Mouse (Mus musculus) neural tube, embryonic 12.5 days (tissue): ENCODE data around the gene Iqce. TPM values are rescaled to one million over a fixed set of nuclear protein-coding genes. Genes with fewer than 3 reads are reported as not detected.

ENCODE experiments used
- ATAC-seq: fragments of 200-750 bp; cut with Nextera tagmentation; 2 replicates; pipeline ENCODE4 v1.8.0; 2017; ENCODE audit warnings: low read depth, mild to moderate bottlenecking, moderate TSS enrichment, moderate library complexity; ENCODE audit not compliant: low FRiP score
- H3K27ac ChIP-seq: fragments of 300-500 bp; sonication (generic); 2 replicates; pipeline ENCODE4 v1.5.1; 2016
- H3K27me3 ChIP-seq: fragments of 300-500 bp; sonication (generic); replicated peaks from 2 replicates; pipeline ENCODE4 v1.6.1; 2016; ENCODE audit warnings: mild to moderate bottlenecking
- H3K36me3 ChIP-seq: fragments of 300-500 bp; sonication (generic); 2 replicates; pipeline ENCODE4 v1.6.1; 2016; ENCODE audit warnings: mild to moderate bottlenecking
- H3K4me1 ChIP-seq: fragments of 300-500 bp; sonication (generic); 2 replicates; pipeline ENCODE4 v1.6.1; 2016
- H3K4me2 ChIP-seq: fragments of 300-500 bp; sonication (generic); replicated peaks from 2 replicates; pipeline ENCODE4 v1.6.1; 2016; ENCODE audit warnings: mild to moderate bottlenecking
- H3K4me3 ChIP-seq: fragments of 300-500 bp; sonication (generic); 2 replicates; pipeline ENCODE4 v1.5.1; 2016
- H3K9ac ChIP-seq: fragments of 300-500 bp; sonication (generic); 2 replicates; pipeline ENCODE4 v1.6.1; 2016; ENCODE audit warnings: mild to moderate bottlenecking
- H3K9me3 ChIP-seq: fragments of 300-500 bp; sonication (generic); 2 replicates; pipeline ENCODE4 v1.6.1; 2016; ENCODE audit warnings: mild to moderate bottlenecking
- WGBS: fragments of 180-500 bp; shearing (Covaris S2); methylation state at CpG from one replicate; pipeline ENCODE4 v1.1.7; 2016; 5-methylcytosine and 5-hydroxymethylcytosine counted together
- polyA plus RNA-seq: library from polyadenylated mRNA; unstranded; fragments of >200 nt; fragmentation: Nextera tagmentation; extraction: Ambion mirVana; gene quantifications from 2 replicates; pipeline ENCODE4 v1.2.1, GENCODE M21; 2016

The Iqce gene
- polyA plus RNA-seq, 1 experiment from 2014 or later = 29.5 TPM

- ATAC-seq = no peak
- H3K9me3 ChIP-seq = no peaks in the 10 kb centered on the region
- H3K27ac ChIP-seq = no peak overlapping the region; the same call in 1 of the 2 replicates
- H3K4me2 ChIP-seq = peak overlapping the region; percentile 86
- peak overlapping the region; percentile 30; the same call in 1 of the 2 replicates for H3K9ac ChIP-seq
- peaks cover 10% of the 10 kb centered on the region; the same call in 1 of the 2 replicates for H3K36me3 ChIP-seq
- H3K4me3 ChIP-seq = 0 out of 2 replicates have a peak overlapping the region, but pooled peaks have one; percentile 13
- H3K27me3 ChIP-seq = no peaks in the 10 kb centered on the region
- WGBS = 43% methylated on average over 17 of the region's 17 CpGs
- H3K4me1 ChIP-seq = peaks cover 24% of the 10 kb centered on the region
Measured at GRCm38 (mm10) chr5:140703480-140704377, 1.6 kb upstream of the Iqce start.

- H3K9me3 ChIP-seq = no peaks in the 10 kb centered on the region
- no peak for ATAC-seq
- H3K9ac ChIP-seq = 0 out of 2 replicates have a peak overlapping the region, but pooled peaks have one; percentile 9
- peaks cover 24% of the 10 kb centered on the region for H3K4me1 ChIP-seq
- WGBS = 68% methylated on average over 19 of the region's 19 CpGs
- H3K27ac ChIP-seq = 0 out of 2 replicates have a peak overlapping the region, but pooled peaks have one; percentile 20
- no peaks in the 10 kb centered on the region for H3K27me3 ChIP-seq
- peak overlapping the region; percentile 72; the same call in 1 of the 2 replicates for H3K4me3 ChIP-seq
- H3K4me2 ChIP-seq = peak overlapping the region; percentile 84
- peaks cover 19% of the 10 kb centered on the region for H3K36me3 ChIP-seq
Measured at GRCm38 (mm10) chr5:140702618-140703175, 519 bp upstream of the Iqce start.

DNA sequence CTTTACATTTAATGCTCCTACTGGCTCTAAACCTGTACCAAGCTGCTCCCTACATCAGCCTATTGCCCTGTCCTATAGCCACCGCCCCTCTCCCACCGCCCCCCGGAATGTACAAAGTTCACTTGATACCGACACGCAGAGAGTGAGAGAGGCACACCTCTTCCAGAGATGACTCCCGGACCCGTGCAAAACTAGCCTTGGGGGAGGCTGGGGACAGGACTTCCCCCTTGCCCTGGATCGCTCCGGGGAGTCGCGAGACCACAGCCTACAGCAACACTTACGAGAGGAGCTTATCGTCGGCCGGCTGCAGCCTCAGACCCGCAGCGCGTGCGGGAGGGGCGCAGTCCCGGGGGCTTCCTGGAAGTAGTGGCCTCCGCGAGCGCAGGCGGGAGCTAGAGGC is 517 bp downstream of the Iqce start:
- Histone ChIP-seq H3K36me3 (peaks cover 24% of the 10 kb centered on the region), H3K4me1 (peaks cover 24% of the 10 kb centered on the region), H3K4me3 (peak overlapping the region; percentile 72), H3K9me3 (no peaks in the 10 kb centered on the region), H3K4me2 (peak overlapping the region; percentile 84), H3K9ac (peak overlapping the region; percentile 81), H3K27me3 (no peaks in the 10 kb centered on the region), H3K27ac (peak overlapping the region; percentile 55)
- under 1% methylated on average over 25 of the region's 25 CpGs for WGBS
- ATAC-seq = peak; percentile 6

GRCm38 (mm10) chr5:140699776-140700175 is 2.4 kb downstream of the Iqce start:
- peaks cover 34% of the 10 kb centered on the region for H3K36me3 ChIP-seq
- H3K9ac ChIP-seq = no peak overlapping the region
- no peak overlapping the region for H3K27ac ChIP-seq
- 91% methylated on average over 9 of the region's 9 CpGs for WGBS
- peaks cover 15% of the 10 kb centered on the region for H3K4me1 ChIP-seq
- no peaks in the 10 kb centered on the region for H3K27me3 ChIP-seq
- no peaks in the 10 kb centered on the region for H3K9me3 ChIP-seq
- H3K4me2 ChIP-seq = no peak overlapping the region
- no peak for ATAC-seq
- no peak overlapping the region for H3K4me3 ChIP-seq

DNA sequence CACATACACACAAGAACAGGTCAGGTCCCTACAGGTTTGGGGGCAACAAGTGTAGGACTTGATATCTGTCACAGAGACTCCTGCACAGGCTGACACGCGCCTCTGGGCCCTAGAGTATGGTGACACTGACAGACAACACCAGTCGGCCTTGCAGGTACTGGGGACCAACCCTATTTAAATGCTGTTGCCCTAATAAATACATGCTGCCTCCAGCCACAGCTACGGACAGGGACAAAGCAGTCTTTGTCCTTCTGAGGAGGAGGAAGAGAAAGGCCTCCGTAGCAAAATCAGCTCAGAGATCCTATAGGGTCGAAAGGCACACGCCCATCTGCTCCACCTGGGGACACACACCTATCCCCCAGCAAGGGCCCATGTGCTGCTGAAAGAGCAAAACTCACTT is 6.2 kb downstream of the Iqce start:
- Histone ChIP-seq H3K9me3 (no peaks in the 10 kb centered on the region), H3K9ac (no peak overlapping the region), H3K4me2 (no peak overlapping the region), H3K4me1 (peaks cover under 1% of the 10 kb centered on the region), H3K27me3 (no peaks in the 10 kb centered on the region), H3K4me3 (no peak overlapping the region), H3K36me3 (peaks cover 58% of the 10 kb centered on the region), H3K27ac (no peak overlapping the region)
- 79% methylated on average over 7 of the region's 7 CpGs for WGBS
- ATAC-seq = no peak

DNA sequence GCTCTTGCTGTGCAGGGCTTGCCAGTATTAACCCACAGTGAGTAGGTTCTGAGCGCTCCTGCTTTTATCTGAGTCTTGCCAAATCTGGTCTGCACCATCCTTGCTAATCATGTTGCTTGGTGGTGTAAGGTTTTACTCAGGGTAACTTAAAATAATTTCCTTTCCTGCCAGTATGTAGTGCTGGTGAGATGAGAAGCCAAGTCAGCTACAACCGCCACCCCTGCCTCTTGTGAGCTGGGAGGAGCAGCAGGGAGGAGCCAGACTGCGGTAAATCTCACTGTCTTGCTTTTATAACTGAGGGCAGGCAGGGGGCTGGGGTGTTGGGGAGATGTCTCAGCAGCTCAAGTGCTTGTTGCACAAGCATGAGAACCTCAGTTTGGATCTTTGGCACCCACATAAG is 13.7 kb downstream of the Iqce start:
- WGBS = 70% methylated on average over 3 of the region's 3 CpGs
- no peaks in the 10 kb centered on the region for H3K9me3 ChIP-seq
- H3K4me2 ChIP-seq = no peak overlapping the region
- H3K36me3 ChIP-seq = peaks cover 65% of the 10 kb centered on the region
- no peak overlapping the region for H3K4me3 ChIP-seq
- no peak overlapping the region for H3K27ac ChIP-seq
- H3K27me3 ChIP-seq = no peaks in the 10 kb centered on the region
- H3K4me1 ChIP-seq = no peaks in the 10 kb centered on the region
- ATAC-seq = no peak
- no peak overlapping the region for H3K9ac ChIP-seq

DNA sequence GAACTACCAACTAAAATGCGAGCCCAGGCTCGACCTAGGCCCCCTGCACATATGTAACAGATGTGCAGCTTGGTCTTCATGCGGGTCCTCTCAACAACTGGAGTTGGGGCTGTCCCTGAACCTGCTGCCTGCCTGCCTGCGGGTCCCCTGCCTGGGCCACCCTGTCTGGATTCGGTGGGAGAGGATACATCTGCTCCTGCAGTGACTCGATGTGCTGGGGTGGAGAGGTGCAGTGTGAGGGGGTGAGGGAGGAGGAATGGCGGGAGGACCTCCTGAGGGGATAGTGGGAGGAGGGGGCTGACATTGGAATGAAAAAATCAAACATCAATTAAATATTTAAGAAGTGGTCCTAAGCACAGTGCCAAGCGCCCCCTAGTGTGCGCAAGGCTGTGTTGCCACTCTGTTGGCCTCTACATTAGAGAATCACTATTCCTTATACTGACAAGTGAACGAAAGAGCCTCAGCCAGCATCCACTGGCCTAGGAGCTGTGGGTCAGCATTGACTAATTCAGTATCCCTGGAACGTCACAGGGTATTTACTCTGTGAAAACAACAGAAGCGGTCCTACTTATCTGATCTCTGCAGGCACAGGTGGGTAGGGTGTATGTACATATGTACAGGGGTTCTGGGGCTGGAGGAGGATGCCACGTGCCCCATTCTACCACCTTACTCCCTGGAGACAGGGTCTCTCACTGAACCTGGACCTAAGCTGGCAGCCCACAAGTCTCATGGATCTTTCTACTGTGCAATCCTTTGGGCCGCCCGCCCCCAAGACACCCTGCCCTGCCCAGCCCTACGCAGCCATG is 17.6 kb downstream of the Iqce start:
- H3K9ac ChIP-seq = no peak overlapping the region
- no peak; the same call in 1 of the 2 replicates for ATAC-seq
- 61% methylated on average over 16 of the region's 16 CpGs for WGBS

GRCm38 (mm10) chr5:140682113-140682512 is 20.1 kb downstream of the Iqce start:
- Histone ChIP-seq H3K36me3 (peaks cover 43% of the 10 kb centered on the region), H3K4me3 (no peak overlapping the region), H3K9me3 (no peaks in the 10 kb centered on the region), H3K4me2 (no peak overlapping the region), H3K4me1 (no peaks in the 10 kb centered on the region), H3K9ac (no peak overlapping the region), H3K27ac (no peak overlapping the region), H3K27me3 (no peaks in the 10 kb centered on the region)
- WGBS = 94% methylated on average over 6 of the region's 6 CpGs
- no peak for ATAC-seq

More for the DNA sequence above, 17.6 kb downstream of the Iqce start:
- Histone ChIP-seq H3K4me1 (no peaks in the 10 kb centered on the region), H3K9me3 (no peaks in the 10 kb centered on the region), H3K27ac (no peak overlapping the region), H3K4me2 (no peak overlapping the region), H3K4me3 (no peak overlapping the region), H3K36me3 (peaks cover 46% of the 10 kb centered on the region), H3K27me3 (no peaks in the 10 kb centered on the region)

- H3K4me1 ChIP-seq = no peaks in the 10 kb centered on the region
- no peaks in the 10 kb centered on the region for H3K9me3 ChIP-seq
- H3K4me2 ChIP-seq = no peak overlapping the region
- ATAC-seq = no peak
- H3K9ac ChIP-seq = no peak overlapping the region
- WGBS = 89% methylated on average over 1 of the region's 1 CpGs
- no peak overlapping the region for H3K27ac ChIP-seq
- no peak overlapping the region for H3K4me3 ChIP-seq
- no peaks in the 10 kb centered on the region for H3K27me3 ChIP-seq
- peaks cover 45% of the 10 kb centered on the region for H3K36me3 ChIP-seq
Measured at GRCm38 (mm10) chr5:140680950-140681349, 21.2 kb downstream of the Iqce start.

DNA sequence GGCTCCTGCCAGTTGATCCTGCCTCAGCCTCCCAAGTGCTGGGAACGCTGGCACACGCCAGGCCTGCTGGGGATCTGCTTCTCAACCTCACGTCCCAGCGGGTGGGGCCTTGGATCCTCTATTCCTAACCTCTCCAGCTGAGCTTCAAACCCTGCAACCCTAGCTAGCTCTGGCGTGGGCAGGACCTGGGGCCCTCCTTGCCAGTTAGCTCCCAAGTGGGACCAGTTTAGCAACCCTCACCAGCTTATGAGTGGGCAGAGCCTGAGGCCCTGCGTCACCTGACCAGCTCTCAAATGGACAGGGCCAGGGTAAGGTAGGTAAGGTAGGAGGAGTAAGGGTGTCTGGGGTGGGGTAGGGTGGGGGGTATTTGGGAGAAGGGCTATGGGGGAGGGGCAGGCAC is 22.1 kb downstream of the Iqce start:
- 91% methylated on average over 6 of the region's 6 CpGs for WGBS
- Histone ChIP-seq H3K9ac (no peak overlapping the region), H3K9me3 (no peaks in the 10 kb centered on the region), H3K36me3 (peaks cover 44% of the 10 kb centered on the region), H3K27ac (no peak overlapping the region), H3K4me1 (no peaks in the 10 kb centered on the region), H3K4me2 (no peak overlapping the region), H3K27me3 (no peaks in the 10 kb centered on the region), H3K4me3 (no peak overlapping the region)
- ATAC-seq = no peak

GRCm38 (mm10) chr5:140677137-140677536 is 25.0 kb downstream of the Iqce start:
- no peaks in the 10 kb centered on the region for H3K27me3 ChIP-seq
- no peaks in the 10 kb centered on the region for H3K9me3 ChIP-seq
- H3K4me2 ChIP-seq = no peak overlapping the region
- H3K36me3 ChIP-seq = peaks cover 50% of the 10 kb centered on the region
- WGBS = 85% methylated on average over 6 of the region's 6 CpGs
- H3K9ac ChIP-seq = no peak overlapping the region
- no peak for ATAC-seq
- no peak overlapping the region for H3K27ac ChIP-seq
- H3K4me1 ChIP-seq = no peaks in the 10 kb centered on the region
- H3K4me3 ChIP-seq = no peak overlapping the region

DNA sequence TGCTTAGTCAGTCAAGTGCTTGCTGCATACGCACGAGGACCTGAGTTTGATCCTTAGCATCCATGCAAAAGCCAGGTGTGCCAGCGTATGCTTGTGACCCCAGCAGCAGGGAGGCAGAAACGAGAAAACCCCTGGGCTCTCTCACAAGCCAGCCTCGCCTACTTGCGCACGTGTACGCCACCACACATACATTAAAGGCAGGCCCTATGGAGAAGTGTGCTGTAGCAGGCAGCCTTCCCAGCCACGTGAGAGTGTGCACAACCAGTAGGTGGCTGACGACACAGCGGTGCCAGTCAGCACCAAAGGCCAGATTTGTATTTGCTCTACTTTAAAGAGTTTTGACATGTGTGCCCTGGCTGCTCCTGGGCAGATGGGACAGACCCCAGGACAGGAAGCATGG is 26.5 kb downstream of the Iqce start:
- H3K9ac ChIP-seq = no peak overlapping the region
- H3K9me3 ChIP-seq = no peaks in the 10 kb centered on the region
- WGBS = 86% methylated on average over 11 of the region's 11 CpGs
- H3K4me1 ChIP-seq = no peaks in the 10 kb centered on the region
- H3K27ac ChIP-seq = no peak overlapping the region
- no peak overlapping the region for H3K4me3 ChIP-seq
- no peak for ATAC-seq
- H3K27me3 ChIP-seq = no peaks in the 10 kb centered on the region
- H3K36me3 ChIP-seq = peaks cover 60% of the 10 kb centered on the region
- H3K4me2 ChIP-seq = no peak overlapping the region
